Mouse (Mus musculus): ENCODE results near the gene Nek8. TPM values are rescaled to one million over a fixed set of nuclear protein-coding genes. Genes with fewer than 3 reads are reported as not detected.
"Not testable (repeated sequence)": the region's sequence is repeated elsewhere in the genome, so short reads cannot be mapped to it uniquely, and the experiment has no call there.

Gene Nek8
- polyA plus RNA-seq, 3 experiments from 2014 or later = 9.1 to 13.2 (median 11.3) TPM

DNA sequence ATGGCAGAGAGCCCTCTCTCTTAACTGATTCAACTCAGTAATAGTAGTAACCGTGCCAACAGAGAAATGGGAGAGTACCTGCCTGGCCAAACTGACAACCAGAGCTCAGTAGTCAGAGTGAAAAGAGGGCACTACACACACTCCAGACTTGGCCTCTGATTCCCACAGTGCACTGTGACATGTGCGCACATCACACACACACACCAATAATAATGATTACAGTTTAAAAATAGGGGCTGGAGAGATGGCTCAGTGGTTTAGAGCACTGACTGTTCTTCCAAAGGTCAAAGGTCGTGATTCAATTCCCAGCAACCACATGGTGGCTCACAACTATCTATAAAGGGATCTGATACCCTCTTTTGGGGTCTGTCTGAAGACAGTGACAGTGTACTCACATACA is 38.5 kb downstream of the Nek8 start:
- no peak for ATAC-seq

- ATAC-seq = no peak
Measured at GRCm38 (mm10) chr11:78137584-78137983, 38.9 kb downstream of the Nek8 start.

DNA sequence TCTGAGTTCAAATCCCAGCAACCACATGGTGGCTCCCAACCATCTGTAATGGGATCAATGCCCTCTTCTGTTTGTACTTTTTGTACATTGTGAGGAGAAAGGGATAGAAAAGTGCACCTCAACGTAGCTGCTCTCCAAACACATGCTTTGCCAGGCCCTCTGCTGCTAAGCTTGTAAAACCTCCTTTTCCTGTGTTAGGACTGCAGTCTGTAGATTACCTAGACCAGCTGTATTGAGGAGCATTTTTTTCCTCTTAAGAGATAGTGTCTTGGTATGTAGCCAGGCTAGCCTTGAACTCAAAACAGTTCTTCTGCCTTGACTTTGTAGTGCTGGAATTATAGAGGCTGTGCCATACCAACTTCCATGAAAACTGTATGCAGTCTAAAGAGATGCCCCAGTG is 40.3 kb downstream of the Nek8 start:
- no peak for ATAC-seq

DNA sequence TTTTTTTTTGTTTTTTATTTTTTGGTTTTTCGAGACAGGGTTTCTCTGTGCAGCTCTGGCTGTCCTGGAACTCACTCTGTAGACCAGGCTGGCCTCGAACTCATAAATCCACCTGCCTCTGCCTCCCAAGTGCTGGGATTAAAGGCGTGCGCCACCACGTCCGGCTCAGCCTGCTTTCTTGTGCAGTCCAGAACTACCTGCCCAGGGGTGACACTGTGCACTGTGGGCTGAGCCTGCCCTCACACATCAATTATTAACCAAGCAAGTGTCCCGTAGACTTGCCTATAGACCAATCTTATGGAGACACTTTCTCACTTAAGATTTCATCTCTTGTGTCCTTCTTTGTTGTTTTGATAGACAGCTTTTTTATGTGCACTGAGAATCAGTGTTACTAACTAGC is 41.2 kb downstream of the Nek8 start:
- not testable (repeated sequence) for ATAC-seq

- ATAC-seq = no peak
Measured at GRCm38 (mm10) chr11:78134344-78134743, 42.1 kb downstream of the Nek8 start.

GRCm38 (mm10) chr11:78133915-78134314 is 42.6 kb downstream of the Nek8 start:
- no peak for ATAC-seq

GRCm38 (mm10) chr11:78129458-78129857 is 47.0 kb downstream of the Nek8 start:
- ATAC-seq = no peak

- ATAC-seq = no peak
Measured at GRCm38 (mm10) chr11:78126739-78127138, 49.7 kb downstream of the Nek8 start.

DNA sequence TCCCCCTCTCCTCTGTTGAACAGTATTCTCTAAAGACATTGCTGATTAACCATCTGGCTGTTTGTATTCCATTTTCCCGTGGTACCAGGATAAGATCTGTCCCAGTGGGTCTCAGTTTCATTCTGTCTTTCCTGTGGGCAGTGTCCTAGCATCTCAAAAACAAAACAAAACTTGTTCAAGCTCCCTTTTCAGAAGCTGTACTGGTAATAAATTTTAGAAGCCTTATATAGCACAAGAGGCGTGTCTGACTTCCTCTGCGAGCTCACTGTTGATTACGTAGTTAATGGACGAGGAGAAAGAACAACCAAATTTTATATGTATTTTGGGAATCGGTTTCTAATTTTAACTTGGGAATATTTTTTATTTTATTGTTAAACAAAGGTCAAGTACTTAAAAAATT is 50.8 kb downstream of the Nek8 start:
- no peak for ATAC-seq

- no peak for ATAC-seq
Measured at GRCm38 (mm10) chr11:78123782-78124181, 52.7 kb downstream of the Nek8 start.

GRCm38 (mm10) chr11:78122815-78123214 is 53.7 kb downstream of the Nek8 start:
- ATAC-seq = no peak

- ATAC-seq = no peak
Measured at GRCm38 (mm10) chr11:78121176-78121575, 55.3 kb downstream of the Nek8 start.

GRCm38 (mm10) chr11:78119898-78120297 is 56.6 kb downstream of the Nek8 start:
- no peak for ATAC-seq

DNA sequence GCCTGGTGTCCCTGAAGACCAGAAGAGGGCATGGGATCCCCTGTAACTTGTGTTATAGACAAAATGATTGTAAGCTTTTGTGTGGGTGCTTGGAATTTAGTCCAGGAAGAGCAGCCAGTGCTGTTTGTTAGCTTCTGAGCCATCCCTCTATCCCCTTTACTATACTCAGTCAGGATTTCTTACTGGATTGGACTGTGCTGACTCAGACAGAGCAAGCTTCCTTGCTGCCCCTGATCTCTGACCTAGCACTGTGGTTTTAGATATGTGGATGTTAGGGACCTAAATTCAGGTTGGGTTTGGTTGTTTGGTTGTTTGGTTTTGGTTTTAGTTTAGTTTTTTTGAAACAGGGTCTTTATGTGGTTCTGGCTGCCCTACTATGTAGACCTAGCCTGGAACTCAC is 58.0 kb downstream of the Nek8 start:
- ATAC-seq = no peak

DNA sequence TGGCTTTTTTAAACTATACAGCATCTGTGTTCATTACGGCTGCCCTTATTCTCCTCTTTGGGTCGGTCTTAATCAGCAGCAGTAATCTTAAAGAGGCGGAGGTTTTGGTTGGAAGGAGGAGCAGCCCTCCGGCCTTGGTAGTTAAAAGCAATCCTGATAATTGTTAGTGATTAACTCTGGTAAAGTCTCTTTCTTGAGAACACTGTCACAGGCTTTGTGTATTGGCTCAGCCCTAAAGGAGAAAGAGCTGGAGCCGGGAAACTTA is 60.4 kb downstream of the Nek8 start:
- ATAC-seq = no peak

Other genes starting within 250 kb of the Nek8 start
- under 1 TPM in 1 of 3 experiments, not detected in 2; 0.24 TPM for gene Sez6, start 245.9 kb downstream of the Nek8 start, polyA plus RNA-seq (2017; shearing (Covaris generic))
- 10 to 100 TPM; 21.4 to 37.6 (median 35.3) TPM for gene Phf12, start 193.9 kb downstream of the Nek8 start, polyA plus RNA-seq (2017; shearing (Covaris generic))
- 1 to 10 TPM in 2 of 3 experiments, under 1 TPM in 1; 0.94 to 1.8 (median 1.7) TPM for gene Dhrs13, start 144.4 kb downstream of the Nek8 start, polyA plus RNA-seq (2017; shearing (Covaris generic))
- 10 to 100 TPM; 21.3 to 36.0 (median 24.7) TPM for gene Flot2, start 138.7 kb downstream of the Nek8 start, polyA plus RNA-seq (2017; shearing (Covaris generic))
- gene Eral1, start 96.3 kb downstream of the Nek8 start, polyA plus RNA-seq (2017; shearing (Covaris generic)) = 10 to 100 TPM; 29.4 to 45.2 (median 41.1) TPM
- gene Fam222b, start 82.0 kb downstream of the Nek8 start, polyA plus RNA-seq (2017; shearing (Covaris generic)) = 10 to 100 TPM; 10.9 to 20.0 (median 12.1) TPM
- gene Traf4, start 11.1 kb downstream of the Nek8 start, polyA plus RNA-seq (2017; shearing (Covaris generic)) = 1 to 10 TPM; 3.5 to 6.8 (median 3.6) TPM
- gene Tlcd1, start within 50 bp of the Nek8 start, polyA plus RNA-seq (2017; shearing (Covaris generic)) = 1 to 10 TPM; 2.7 to 3.6 (median 3.2) TPM
- gene Rpl23a, start 6.9 kb upstream of the Nek8 start, polyA plus RNA-seq (2017; shearing (Covaris generic)) = 1,000 to 10,000 TPM; 2,768 to 4,435 (median 3,801) TPM
- 1 to 10 TPM in 1 of 3 experiments, not detected in 2; 1.4 TPM for gene Rab34, start 11.8 kb upstream of the Nek8 start, polyA plus RNA-seq (2017; shearing (Covaris generic))
- gene Proca1, start 16.7 kb upstream of the Nek8 start, polyA plus RNA-seq (2017; shearing (Covaris generic)) = 1 to 10 TPM; 1.9 to 5.4 (median 3.5) TPM
- gene Sdf2, start 69.1 kb upstream of the Nek8 start, polyA plus RNA-seq (2017; shearing (Covaris generic)) = 100 to 1,000 TPM; 103 to 118 (median 104) TPM
- gene Supt6, start 69.3 kb upstream of the Nek8 start, polyA plus RNA-seq (2017; shearing (Covaris generic)) = 10 to 100 TPM; 16.6 to 18.7 (median 16.9) TPM
- 10 to 100 TPM; 26.4 to 41.9 (median 27.3) TPM for gene 2610507B11Rik, start 85.1 kb upstream of the Nek8 start, polyA plus RNA-seq (2017; shearing (Covaris generic))
- under 1 TPM; 0.44 to 0.79 (median 0.48) TPM for gene BC030499, start 114.2 kb upstream of the Nek8 start, polyA plus RNA-seq (2017; shearing (Covaris generic))
- 10 to 100 TPM in 1 of 3 experiments, 1 to 10 TPM in 2; 2.2 to 22.1 (median 3.4) TPM for gene Spag5, start 124.9 kb upstream of the Nek8 start, polyA plus RNA-seq (2017; shearing (Covaris generic))
- gene Aldoc, start 146.3 kb upstream of the Nek8 start, polyA plus RNA-seq (2017; shearing (Covaris generic)) = 1 to 10 TPM; 4.0 to 9.6 (median 7.6) TPM
- gene Pigs, start 151.7 kb upstream of the Nek8 start, polyA plus RNA-seq (2017; shearing (Covaris generic)) = 10 to 100 TPM; 55.1 to 70.1 (median 57.5) TPM
- gene Unc119, start 166.8 kb upstream of the Nek8 start, polyA plus RNA-seq (2017; shearing (Covaris generic)) = 10 to 100 TPM; 11.3 to 29.0 (median 11.9) TPM
- not detected for gene Foxn1, start 209.9 kb upstream of the Nek8 start, polyA plus RNA-seq (2017; shearing (Covaris generic))
- gene Slc13a2, start 245.5 kb upstream of the Nek8 start, polyA plus RNA-seq (2017; shearing (Covaris generic)) = not detected